Mouse (Mus musculus) myocyte (in vitro differentiated cells): ENCODE measurements around the gene Dnajb1.

Experiments
- CEBPB ChIP-seq: IDR thresholded peaks from 2 replicates; pipeline ENCODE4 v1.6.1; 2011; ENCODE audit warnings: mild to moderate bottlenecking, moderate library complexity; ENCODE audit not compliant: poor library complexity, insufficient read depth, severe bottlenecking
- E2F4 ChIP-seq: IDR thresholded peaks from one replicate; pipeline ENCODE4 v1.6.1; 2011; ENCODE audit warnings: mild to moderate bottlenecking, control low read depth, moderate library complexity; ENCODE audit not compliant: insufficient read depth
- MAX ChIP-seq: IDR thresholded peaks from one replicate; pipeline ENCODE4 v1.6.1; 2011; ENCODE audit warnings: low read depth, mild to moderate bottlenecking, control low read depth
- MYOD1 ChIP-seq, 3 experiments: IDR thresholded peaks; one replicate each; pipeline ENCODE4 v1.6.1; 2011; ENCODE audit warnings: control low read depth in 2 of 3, low read depth in 2 of 3, mild to moderate bottlenecking in 2 of 3, moderate library complexity in 1 of 3; ENCODE audit not compliant: insufficient read length in 2 of 3, control insufficient read depth in 1 of 3
- POLR2A ChIP-seq: IDR thresholded peaks from one replicate; pipeline ENCODE4 v1.6.1; 2011; ENCODE audit warnings: low read depth, mild to moderate bottlenecking, control low read depth, moderate library complexity; ENCODE audit not compliant: insufficient read length
- POLR2AphosphoS2 ChIP-seq: IDR thresholded peaks from one replicate; pipeline ENCODE4 v1.6.1; 2011; ENCODE audit warnings: low read depth, control low read depth; ENCODE audit not compliant: insufficient read length
- REST ChIP-seq: IDR thresholded peaks from one replicate; pipeline ENCODE4 v1.6.1; 2011; ENCODE audit warnings: mild to moderate bottlenecking, control low read depth, moderate library complexity; ENCODE audit not compliant: insufficient read depth, insufficient read length
- TCF12 ChIP-seq: IDR thresholded peaks from one replicate; pipeline ENCODE4 v1.6.1; 2011; ENCODE audit warnings: mild to moderate bottlenecking, control low read depth; ENCODE audit not compliant: poor library complexity, insufficient read depth, severe bottlenecking
- USF1 ChIP-seq: IDR thresholded peaks from one replicate; pipeline ENCODE4 v1.6.1; 2011; ENCODE audit warnings: low read depth, mild to moderate bottlenecking, control low read depth, moderate library complexity

DNA sequence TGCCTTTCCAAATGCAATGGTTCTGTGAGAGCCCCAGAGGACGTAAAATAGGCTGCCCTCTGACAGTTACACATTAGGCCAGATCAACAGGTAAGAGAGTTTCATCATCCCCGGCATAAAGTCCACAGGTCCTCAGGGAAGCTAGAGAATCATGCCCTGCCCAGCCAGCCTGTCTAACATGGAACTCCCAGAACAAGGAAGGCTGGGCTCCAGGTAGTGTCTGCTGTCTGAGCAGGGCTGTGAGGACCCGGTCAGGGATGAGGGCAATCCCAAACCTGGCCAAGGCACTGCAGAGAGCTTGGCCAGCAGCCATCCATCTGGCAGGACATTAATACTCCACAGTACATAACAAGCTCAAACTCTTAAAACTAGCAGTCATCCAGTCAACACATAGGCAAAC is 22.7 kb upstream of the Dnajb1 start:
- TF ChIP-seq POLR2A (no peak), POLR2AphosphoS2 (no peak), USF1 (no peak), E2F4 (no peak), MAX (no peak), MYOD1 (IDR thresholded peaks at IDR 0.05; ENCODE audit: control insufficient read depth in 1 of 3, insufficient read length in 2 of 3, low read depth in 2 of 3) (no peak), CEBPB (no peak), REST (no peak), TCF12 (no peak)
